Mouse (Mus musculus) olfactory bulb, adult 2 months (tissue): ENCODE results near the gene Slc41a2.

ENCODE experiments used
- CTCF ChIP-seq: fragments of 200-500 bp; IDR thresholded peaks from 2 replicates; pipeline ENCODE4 v1.5.1; 2012; ENCODE audit warnings: low read depth, mild to moderate bottlenecking, low read length, moderate library complexity; ENCODE audit not compliant: insufficient read depth
- POLR2A ChIP-seq: fragments of 200-500 bp; IDR thresholded peaks from 2 replicates; pipeline ENCODE4 v1.6.1; 2012; ENCODE audit warnings: mild to moderate bottlenecking, low read depth, low read length, moderate library complexity; ENCODE audit not compliant: insufficient read depth

- TF ChIP-seq POLR2A (no peak), CTCF (no peak)
Measured at GRCm38 (mm10) chr10:83198692-83199091, 139.0 kb downstream of the Slc41a2 start.
